Mouse (Mus musculus) liver, embryonic 13.5 days (tissue): ENCODE measurements around the gene Doc2b. TPM values are rescaled to one million over a fixed set of nuclear protein-coding genes. Genes with fewer than 3 reads are reported as not detected.
"Not testable (repeated sequence)": the region's sequence is repeated elsewhere in the genome, so short reads cannot be mapped to it uniquely, and the experiment has no call there.

Experiments
- ATAC-seq: fragments of 200-750 bp; cut with Nextera tagmentation; 2 replicates; pipeline ENCODE4 v1.8.0; 2017; ENCODE audit warnings: low read depth, mild to moderate bottlenecking, moderate number of reproducible peaks, moderate library complexity
- DNase-seq: peaks from one replicate; pipeline ENCODE4 v3.0.0; 2022
- H3K27ac ChIP-seq: fragments of 300-500 bp; sonication (generic); 2 replicates; pipeline ENCODE4 v1.5.1; 2015; ENCODE audit warnings: moderate library complexity, mild to moderate bottlenecking, inconsistent platforms
- H3K27me3 ChIP-seq: fragments of 300-500 bp; sonication (generic); 2 replicates; pipeline ENCODE4 v1.6.1; 2015; ENCODE audit warnings: mild to moderate bottlenecking, inconsistent platforms
- H3K36me3 ChIP-seq: fragments of 300-500 bp; sonication (generic); 2 replicates; pipeline ENCODE4 v1.6.1; 2015; ENCODE audit warnings: mild to moderate bottlenecking, inconsistent platforms
- H3K4me1 ChIP-seq: fragments of 300-500 bp; sonication (generic); replicated peaks from 2 replicates; pipeline ENCODE4 v1.6.1; 2015; ENCODE audit warnings: inconsistent platforms
- H3K4me2 ChIP-seq: fragments of 300-500 bp; sonication (generic); 2 replicates; pipeline ENCODE4 v1.6.1; 2015; ENCODE audit warnings: inconsistent platforms, mild to moderate bottlenecking, moderate library complexity
- H3K4me3 ChIP-seq: fragments of 300-500 bp; sonication (generic); replicated peaks from 2 replicates; pipeline ENCODE4 v1.5.1; 2015; ENCODE audit warnings: mild to moderate bottlenecking, inconsistent platforms
- H3K9ac ChIP-seq: fragments of 300-500 bp; sonication (generic); 2 replicates; pipeline ENCODE4 v1.6.1; 2015; ENCODE audit warnings: mild to moderate bottlenecking, inconsistent platforms
- H3K9me3 ChIP-seq: fragments of 300-500 bp; sonication (generic); replicated peaks from 2 replicates; pipeline ENCODE4 v1.6.1; 2016; ENCODE audit warnings: inconsistent platforms
- WGBS: fragments of 180-500 bp; shearing (Covaris S2); methylation state at CpG from one replicate; pipeline ENCODE4 v1.1.7; 2015; ENCODE audit not compliant: insufficient replicate concordance; 5-methylcytosine and 5-hydroxymethylcytosine counted together
- polyA plus RNA-seq: library from polyadenylated mRNA; unstranded; fragments of >200 nt; fragmentation: Nextera tagmentation; extraction: Ambion mirVana; gene quantifications from 2 replicates; pipeline ENCODE4 v1.2.1, GENCODE M21; 2015

The Doc2b gene
- polyA plus RNA-seq, 1 experiment from 2014 or later: 0.05 TPM

DNA sequence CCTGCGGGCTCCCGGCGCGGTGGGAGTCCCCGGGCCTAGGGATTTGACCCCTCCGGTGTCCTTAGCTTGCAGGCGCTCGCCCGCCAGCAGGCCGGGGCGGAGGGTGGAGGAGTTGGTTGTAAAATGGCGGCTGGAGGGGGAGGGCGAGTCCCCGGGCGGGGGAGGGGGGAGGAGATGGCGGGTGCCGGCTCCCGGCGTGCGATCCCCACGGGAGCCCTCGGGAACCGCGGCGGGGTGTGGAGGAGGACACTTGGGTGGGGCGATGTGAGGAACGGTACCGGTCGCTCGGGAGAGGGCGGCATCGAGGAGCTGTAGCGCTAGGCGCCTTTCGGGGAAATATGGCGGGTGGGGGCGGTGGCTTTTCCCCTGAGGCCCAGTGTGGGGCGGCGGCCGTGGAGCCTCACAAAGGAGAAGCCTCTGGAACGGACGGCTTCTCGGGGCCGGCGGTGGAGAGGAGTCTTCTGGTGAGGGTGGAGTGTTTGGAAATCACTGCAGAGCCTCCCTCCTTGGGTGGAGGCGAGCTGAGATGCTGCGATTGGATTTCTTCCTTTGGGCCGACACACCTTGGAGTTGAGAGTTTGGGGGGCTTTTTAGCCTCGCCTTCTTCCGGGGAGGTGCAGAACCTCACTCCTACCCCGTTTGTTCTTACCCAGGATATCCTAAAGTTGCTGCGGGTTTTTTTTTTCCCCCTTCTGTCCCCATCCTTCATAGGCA lies 62.5 kb downstream of the Doc2b start:
- H3K4me1 ChIP-seq: peaks cover 60% of the 10 kb centered on the region
- WGBS: under 1% methylated on average over 51 of the region's 52 CpGs
- peak overlapping the region; percentile 91 for H3K27ac ChIP-seq
- H3K9me3 ChIP-seq: no peaks in the 10 kb centered on the region
- peak overlapping the region; percentile 94 for H3K9ac ChIP-seq
- DNase-seq (peak; percentile 54), ATAC-seq (peak; percentile 51)
- H3K4me2 ChIP-seq: peak overlapping the region; percentile 91
- peak overlapping the region; percentile 93 for H3K4me3 ChIP-seq
- H3K36me3 ChIP-seq: peaks cover 16% of the 10 kb centered on the region
- no peaks in the 10 kb centered on the region for H3K27me3 ChIP-seq

DNA sequence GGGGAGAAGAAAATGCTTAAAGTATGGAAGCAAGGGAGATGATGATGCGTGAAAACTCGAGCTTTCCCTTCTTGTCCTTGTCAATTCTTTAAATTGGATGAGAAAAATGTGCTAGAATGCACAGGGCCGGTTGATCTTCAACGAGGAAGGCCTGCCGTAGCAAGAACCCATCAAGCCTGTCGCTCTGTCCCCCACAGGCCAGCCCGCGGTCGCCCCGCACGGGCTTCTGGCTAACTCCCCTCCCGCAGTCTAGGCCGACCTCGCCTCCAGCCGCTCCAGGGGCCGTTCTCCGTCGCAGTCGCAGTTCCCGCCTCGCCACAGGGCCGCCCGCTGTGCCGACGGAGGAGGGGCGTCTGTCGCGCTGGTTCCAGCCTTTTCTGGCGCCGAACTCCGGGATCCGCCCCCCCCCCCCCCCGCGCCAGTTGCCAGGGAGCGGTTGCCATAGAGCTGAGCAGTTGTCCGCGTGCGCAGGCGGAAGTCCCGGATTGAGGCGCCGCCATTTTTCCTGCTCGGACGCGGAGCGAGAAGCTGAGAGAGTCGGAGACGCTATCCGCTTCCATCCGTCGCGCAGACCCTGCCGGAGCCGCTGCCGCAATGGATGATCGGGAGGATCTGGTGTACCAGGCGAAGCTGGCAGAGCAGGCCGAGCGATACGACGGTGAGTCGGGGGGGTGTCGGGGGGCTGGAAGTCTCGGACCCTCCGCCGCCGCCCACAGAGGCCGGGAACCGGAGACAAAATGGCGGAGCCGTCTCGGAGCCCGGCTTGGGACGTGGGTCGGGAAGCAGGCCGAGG lies 63.2 kb downstream of the Doc2b start, which contains the start of gene Ywhae:
TSS of gene Ywhae (plus strand) at position 436 of the 793 bp plus-strand sequence.
- ATAC-seq (peak; percentile 91), DNase-seq (peak; percentile 81)
- Histone ChIP-seq H3K27me3 (no peaks in the 10 kb centered on the region), H3K9me3 (no peaks in the 10 kb centered on the region), H3K27ac (peak within 1 kb of the TSS; percentile 91), H3K4me2 (peak within 1 kb of the TSS; percentile 91), H3K36me3 (peaks cover 9% of the 10 kb centered on the region), H3K4me3 (peak within 1 kb of the TSS; percentile 93), H3K9ac (peak within 1 kb of the TSS; percentile 94), H3K4me1 (peaks cover 56% of the 10 kb centered on the region)
- WGBS: under 1% methylated on average over 71 of the region's 76 CpGs

DNA sequence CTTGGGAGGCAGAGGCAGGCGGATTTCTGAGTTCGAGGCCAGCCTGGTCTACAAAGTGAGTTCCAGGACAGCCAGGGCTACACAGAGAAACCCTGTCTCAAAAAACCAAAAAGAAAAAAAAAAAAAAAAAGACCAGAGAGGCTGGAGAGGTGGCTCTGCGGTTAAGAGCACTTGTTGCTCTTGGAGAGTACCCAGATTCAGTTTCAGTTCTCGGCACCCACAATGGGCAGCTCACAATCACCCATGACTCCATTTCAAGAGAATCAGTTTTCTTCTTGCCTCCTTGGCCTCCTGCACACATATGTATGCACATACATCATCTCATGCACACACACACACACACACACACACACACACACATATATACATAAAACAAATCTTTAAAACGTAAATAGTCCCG lies 68.2 kb downstream of the Doc2b start:
- H3K27me3 ChIP-seq, H3K27ac ChIP-seq, ATAC-seq, H3K4me3 ChIP-seq, H3K9me3 ChIP-seq, DNase-seq, H3K36me3 ChIP-seq, H3K9ac ChIP-seq, H3K4me2 ChIP-seq: not testable (repeated sequence)
- 79% methylated on average over 6 of the region's 6 CpGs for WGBS
- H3K4me1 ChIP-seq: peaks cover 17% of the 10 kb centered on the region

DNA sequence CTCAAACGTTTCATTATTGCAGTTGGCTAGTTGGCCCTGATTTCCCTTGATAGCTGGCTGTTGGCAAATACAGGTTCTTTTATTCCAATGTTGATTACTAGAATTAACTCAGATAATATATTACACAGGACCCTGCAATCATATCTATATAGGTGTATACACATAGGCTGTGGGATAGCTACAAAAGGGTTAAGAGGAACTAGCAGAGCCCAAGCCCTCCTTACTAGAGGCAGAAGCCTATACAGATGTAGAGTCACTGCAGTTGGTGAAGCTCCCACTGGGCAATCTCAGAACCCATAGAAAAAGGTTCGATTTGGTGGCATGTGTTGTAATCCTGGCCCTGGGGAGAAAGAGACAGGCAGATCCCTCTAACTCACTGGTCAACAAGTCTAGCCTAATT lies 68.7 kb downstream of the Doc2b start:
- 58% methylated on average over 2 of the region's 2 CpGs for WGBS
- Histone ChIP-seq H3K27ac (no peak overlapping the region), H3K36me3 (no peaks in the 10 kb centered on the region), H3K9ac (no peak overlapping the region), H3K4me3 (no peak overlapping the region), H3K4me1 (peaks cover 13% of the 10 kb centered on the region), H3K4me2 (no peak overlapping the region), H3K27me3 (no peaks in the 10 kb centered on the region), H3K9me3 (no peaks in the 10 kb centered on the region)
- no peak for DNase-seq
- ATAC-seq: no peak

DNA sequence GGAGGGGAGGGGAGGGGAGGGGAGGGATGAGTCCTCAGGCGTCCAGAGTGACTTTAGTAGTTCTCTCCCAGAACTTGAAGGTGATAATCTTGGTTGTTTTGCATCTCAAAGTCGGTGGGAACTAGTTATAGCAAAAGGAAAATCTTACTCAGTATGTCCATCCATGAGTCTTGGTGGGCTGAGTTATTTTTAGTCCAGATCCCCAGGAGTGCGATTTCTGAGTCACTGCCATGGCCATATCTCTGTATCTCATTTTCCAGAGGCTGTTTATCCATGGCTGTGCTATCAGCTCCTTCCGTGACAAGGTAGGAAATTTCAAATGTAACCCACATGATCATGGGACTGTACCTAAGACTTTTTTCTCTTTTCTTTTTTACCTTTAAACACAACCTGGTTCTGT lies 73.5 kb downstream of the Doc2b start:
- no peak for ATAC-seq
- H3K9me3 ChIP-seq: 0 out of 2 replicates have a peak, but pooled peaks cover 5% of the 10 kb centered on the region
- WGBS: 33% methylated on average over 4 of the region's 4 CpGs

More for the DNA sequence above, 73.5 kb downstream of the Doc2b start:
- Histone ChIP-seq H3K4me3 (no peak overlapping the region), H3K4me1 (no peaks in the 10 kb centered on the region), H3K36me3 (no peaks in the 10 kb centered on the region), H3K4me2 (no peak overlapping the region), H3K9ac (no peak overlapping the region), H3K27me3 (no peaks in the 10 kb centered on the region), H3K27ac (no peak overlapping the region)
- DNase-seq: no peak

Other genes with a start within 250 kb of the Doc2b start
- gene Pitpna, start 208.0 kb downstream of the Doc2b start, polyA plus RNA-seq: 33.2 and 38.3 TPM in 2 replicates
- 12.9 and 13.9 TPM in 2 replicates for gene Inpp5k, start 165.1 kb downstream of the Doc2b start, polyA plus RNA-seq
- 18.3 and 23.0 TPM in 2 replicates for gene Myo1c, start 145.5 kb downstream of the Doc2b start, polyA plus RNA-seq
- 37.1 and 41.6 TPM in 2 replicates for gene Crk, start 116.8 kb downstream of the Doc2b start, polyA plus RNA-seq
- 325 and 423 TPM in 2 replicates for gene Ywhae, start 63.2 kb downstream of the Doc2b start, polyA plus RNA-seq
- 0.31 and 0.43 TPM in 2 replicates for gene Rph3al, start 142.4 kb upstream of the Doc2b start, polyA plus RNA-seq
- gene 1700016K19Rik, start 203.9 kb upstream of the Doc2b start, polyA plus RNA-seq: not detected in 2 replicates
- gene Rflnb, start 231.7 kb upstream of the Doc2b start, polyA plus RNA-seq: 3.0 and 3.1 TPM in 2 replicates